Mouse (Mus musculus) kidney, postnatal 0 days (tissue): Measurements from ENCODE around the gene Olfr1378. TPM values are rescaled to one million over a fixed set of nuclear protein-coding genes. Genes with fewer than 3 reads are reported as not detected.

Experiments
- ATAC-seq: fragments of 200-750 bp; cut with Nextera tagmentation; replicated peaks from 2 replicates; pipeline ENCODE4 v1.8.0; 2017; ENCODE audit warnings: low read depth, moderate number of reproducible peaks, moderate TSS enrichment, moderate library complexity; ENCODE audit not compliant: low FRiP score
- DNase-seq: peaks from one replicate; pipeline ENCODE4 v3.0.0-alpha.2; 2016; ENCODE audit warnings: low spot score
- H3K27ac ChIP-seq: fragments of 300-500 bp; sonication (generic); 2 replicates; pipeline ENCODE4 v1.5.1; 2014; ENCODE audit warnings: mild to moderate bottlenecking
- H3K27me3 ChIP-seq: fragments of 300-500 bp; sonication (generic); 2 replicates; pipeline ENCODE4 v1.6.1; 2014; ENCODE audit warnings: low read length, mixed read lengths; ENCODE audit not compliant: insufficient read depth
- H3K36me3 ChIP-seq: fragments of 300-500 bp; sonication (generic); 2 replicates; pipeline ENCODE4 v1.6.1; 2014; ENCODE audit warnings: low read length, mixed read lengths; ENCODE audit not compliant: insufficient read depth
- H3K4me1 ChIP-seq: fragments of 300-500 bp; sonication (generic); replicated peaks from 2 replicates; pipeline ENCODE4 v1.6.1; 2014; ENCODE audit warnings: antibody characterized with exemption, low read length, mixed read lengths; ENCODE audit not compliant: insufficient read depth
- H3K4me2 ChIP-seq: fragments of 300-500 bp; sonication (generic); 2 replicates; pipeline ENCODE4 v1.6.1; 2014; ENCODE audit warnings: mild to moderate bottlenecking, low read length, moderate library complexity, mixed read lengths
- H3K4me3 ChIP-seq: fragments of 300-500 bp; sonication (generic); replicated peaks from 2 replicates; pipeline ENCODE4 v1.5.1; 2014; ENCODE audit warnings: low read depth, low read length
- H3K9ac ChIP-seq: fragments of 300-500 bp; sonication (generic); 2 replicates; pipeline ENCODE4 v1.6.1; 2014; ENCODE audit warnings: low read depth, low read length
- H3K9me3 ChIP-seq: fragments of 300-500 bp; sonication (generic); replicated peaks from 2 replicates; pipeline ENCODE4 v1.6.1; 2016; ENCODE audit warnings: low read length, inconsistent platforms, mixed read lengths
- CTCF ChIP-seq: IDR thresholded peaks from 2 replicates; pipeline ENCODE4 v1.5.1; 2016; ENCODE audit warnings: antibody characterized with exemption, low read depth, mild to moderate bottlenecking, moderate library complexity
- WGBS: fragments of 180-500 bp; shearing (Covaris S2); extraction: QIAGEN DNeasy Blood & Tissue Kit; methylation state at CpG from one replicate; pipeline ENCODE4 v1.1.7; 2014; 5-methylcytosine and 5-hydroxymethylcytosine counted together
- polyA plus RNA-seq: library from polyadenylated mRNA; unstranded; fragments of >200 nt; fragmentation: Nextera tagmentation; extraction: Ambion mirVana; gene quantifications from 2 replicates; pipeline ENCODE4 v1.2.1, GENCODE M21; 2015

The Olfr1378 gene
- polyA plus RNA-seq, 1 experiment from 2014 or later: not detected

DNA sequence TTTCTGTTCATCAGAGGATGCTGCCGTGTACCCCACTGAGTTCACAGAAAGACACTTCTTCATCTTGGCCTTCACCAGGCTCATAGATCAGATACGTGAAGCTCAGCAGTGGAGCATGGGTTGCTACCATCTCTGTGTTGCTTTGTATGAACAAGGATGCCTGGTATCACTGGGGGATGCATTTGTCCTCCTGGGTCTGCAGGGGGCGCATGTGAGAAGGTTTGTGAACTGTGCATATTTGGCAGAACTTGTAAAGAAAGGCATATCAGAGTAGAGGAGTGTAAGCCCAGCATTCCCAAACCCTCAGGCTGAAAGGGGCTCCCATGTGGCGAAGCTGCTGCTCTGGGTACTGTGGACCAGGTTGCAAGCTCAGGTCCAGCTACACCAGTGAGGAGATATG lies 10.9 kb downstream of the Olfr1378 start:
- TF ChIP-seq CTCF: peak; percentile 32; the same call in 1 of the 2 replicates
- Histone ChIP-seq H3K36me3 (no peaks in the 10 kb centered on the region), H3K27ac (no peak overlapping the region), H3K4me1 (no peaks in the 10 kb centered on the region), H3K9ac (no peak overlapping the region), H3K4me2 (no peak overlapping the region), H3K27me3 (no peaks in the 10 kb centered on the region), H3K4me3 (no peak overlapping the region), H3K9me3 (no peaks in the 10 kb centered on the region)
- DNase-seq (no peak), ATAC-seq (no peak)
- 77% methylated on average over 4 of the region's 4 CpGs for WGBS

DNA sequence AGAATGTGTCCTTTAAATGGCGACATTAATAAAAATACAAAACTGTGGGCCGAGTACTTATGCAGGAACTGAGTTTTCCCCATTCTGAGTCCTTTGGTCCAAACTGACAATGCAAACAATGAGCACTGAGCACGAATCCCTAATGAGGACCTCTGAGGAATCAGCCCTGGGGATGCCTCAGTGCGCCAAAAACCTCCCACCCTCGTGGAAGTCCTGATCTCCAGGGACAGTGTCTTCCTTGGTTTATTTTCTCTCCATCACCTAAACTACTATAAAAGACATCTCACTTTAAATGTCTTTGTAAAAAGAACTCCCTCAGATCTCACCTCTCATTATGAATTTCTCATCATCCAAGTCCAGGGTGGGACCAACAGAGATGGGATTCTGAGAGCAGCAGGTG lies 15.3 kb downstream of the Olfr1378 start, which contains the start of gene Olfr1377:
Olfr1377 (plus strand) TSS at position 301 of the 400 bp plus-strand sequence.
- H3K27ac ChIP-seq: no peak within 1 kb of the TSS
- no peaks in the 10 kb centered on the region for H3K36me3 ChIP-seq
- no peak for DNase-seq
- H3K4me3 ChIP-seq: no peak within 1 kb of the TSS
- 65% methylated on average over 5 of the region's 5 CpGs for WGBS
- H3K4me2 ChIP-seq: no peak within 1 kb of the TSS
- no peak for TF ChIP-seq CTCF
- H3K4me1 ChIP-seq: no peaks in the 10 kb centered on the region
- H3K27me3 ChIP-seq: no peaks in the 10 kb centered on the region
- no peak for ATAC-seq
- no peaks in the 10 kb centered on the region for H3K9me3 ChIP-seq
- no peak within 1 kb of the TSS for H3K9ac ChIP-seq

DNA sequence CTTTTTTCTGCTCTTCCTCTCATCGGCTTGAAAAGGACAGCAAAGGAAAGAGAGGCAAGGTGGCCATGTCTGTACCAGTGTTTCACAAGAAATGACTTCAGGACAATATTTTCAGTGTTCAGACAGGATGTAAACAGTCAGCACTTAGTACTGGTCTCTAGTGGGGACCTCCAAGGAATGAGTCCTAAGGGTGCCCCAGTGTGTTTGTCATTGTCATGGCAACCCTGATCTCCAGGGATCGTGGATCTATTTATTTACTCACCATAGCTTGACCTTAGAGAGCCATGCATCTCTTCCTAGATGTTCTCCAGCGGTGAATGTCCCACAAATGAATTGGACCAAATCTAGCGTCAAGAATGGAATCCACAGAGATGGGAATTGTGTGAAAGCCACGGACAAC lies 37.0 kb downstream of the Olfr1378 start, which contains the start of gene Olfr51:
Olfr51 (plus strand) TSS at position 301 of the 400 bp plus-strand sequence.
- Histone ChIP-seq H3K4me1 (no peaks in the 10 kb centered on the region), H3K27me3 (no peaks in the 10 kb centered on the region), H3K36me3 (no peaks in the 10 kb centered on the region), H3K27ac (no peak within 1 kb of the TSS), H3K9ac (no peak within 1 kb of the TSS), H3K4me3 (no peak within 1 kb of the TSS), H3K4me2 (no peak within 1 kb of the TSS), H3K9me3 (no peaks in the 10 kb centered on the region)
- ATAC-seq (no peak), DNase-seq (no peak)
- no peak for TF ChIP-seq CTCF
- WGBS: 83% methylated on average over 5 of the region's 5 CpGs

DNA sequence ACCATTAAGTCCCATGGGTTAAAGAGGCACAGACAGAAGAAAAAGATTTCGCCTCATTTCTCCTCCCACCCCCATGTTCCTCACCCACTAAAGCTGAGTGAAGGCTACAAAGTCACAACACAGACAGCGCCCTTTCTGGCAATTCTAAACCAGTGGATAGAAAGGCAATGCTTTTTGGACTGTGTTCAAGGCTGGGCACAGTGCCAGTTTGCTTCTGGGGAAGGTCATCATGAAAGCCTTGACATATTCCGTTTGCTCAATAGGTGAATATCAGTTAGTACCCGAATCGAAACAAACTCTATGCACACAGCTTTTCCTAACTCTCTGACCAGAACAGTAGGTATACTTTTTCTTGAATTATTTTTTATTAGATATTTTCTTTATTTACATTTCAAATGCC lies 45.5 kb downstream of the Olfr1378 start:
- Histone ChIP-seq H3K36me3 (no peaks in the 10 kb centered on the region), H3K4me2 (no peak overlapping the region), H3K9me3 (no peaks in the 10 kb centered on the region), H3K27me3 (no peaks in the 10 kb centered on the region), H3K9ac (no peak overlapping the region), H3K27ac (no peak overlapping the region), H3K4me1 (no peaks in the 10 kb centered on the region), H3K4me3 (no peak overlapping the region)
- 64% methylated on average over 5 of the region's 5 CpGs for WGBS
- no peak for TF ChIP-seq CTCF
- ATAC-seq (no peak), DNase-seq (no peak)

DNA sequence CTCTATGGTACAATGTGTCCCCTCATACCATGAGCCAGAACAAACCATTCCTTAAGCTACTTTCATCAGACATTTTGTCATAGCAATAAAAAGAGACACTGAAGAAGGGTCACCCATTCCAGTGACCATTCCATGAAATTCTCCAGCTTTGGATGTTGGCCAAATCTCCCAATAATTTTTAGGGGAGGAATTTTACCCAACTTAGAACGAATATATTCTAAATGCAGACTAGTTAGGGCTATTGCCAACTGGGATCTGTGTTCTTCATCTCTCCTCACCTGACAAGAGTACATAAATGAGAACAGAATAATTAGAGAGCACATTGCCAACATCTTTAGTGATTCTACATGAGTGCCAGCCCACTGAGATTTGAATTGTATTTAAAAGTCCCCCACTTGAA lies 47.6 kb downstream of the Olfr1378 start, which contains the start of gene Olfr54:
Olfr54 (plus strand) TSS at position 301 of the 400 bp plus-strand sequence.
- H3K27ac ChIP-seq: no peak within 1 kb of the TSS
- no peak for TF ChIP-seq CTCF
- no peak for DNase-seq
- no peak within 1 kb of the TSS for H3K4me3 ChIP-seq
- ATAC-seq: no peak
- no peaks in the 10 kb centered on the region for H3K4me1 ChIP-seq
- H3K27me3 ChIP-seq: no peaks in the 10 kb centered on the region
- H3K9ac ChIP-seq: no peak within 1 kb of the TSS
- no peak within 1 kb of the TSS for H3K4me2 ChIP-seq
- H3K9me3 ChIP-seq: no peaks in the 10 kb centered on the region
- WGBS: 67% methylated on average over 1 of the region's 1 CpGs
- H3K36me3 ChIP-seq: no peaks in the 10 kb centered on the region

DNA sequence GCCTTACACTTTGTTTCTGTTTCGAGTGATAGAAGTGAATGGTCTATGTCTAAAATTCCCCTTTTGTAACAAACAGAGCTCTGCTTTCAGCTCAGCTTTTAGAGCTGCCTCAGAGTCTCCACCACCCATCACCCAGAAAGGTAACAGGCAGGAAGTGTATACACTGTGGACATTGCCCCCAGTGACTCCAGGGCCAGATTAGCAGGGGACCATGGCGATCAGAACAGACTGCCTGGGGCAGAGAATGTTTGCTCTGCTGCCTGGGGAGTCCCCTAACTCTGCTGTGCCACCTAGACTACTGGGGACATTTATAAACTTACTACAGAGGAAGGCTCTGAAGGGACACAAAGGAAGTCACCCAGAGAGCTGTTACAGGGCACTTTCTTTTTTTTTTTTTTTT lies 50.0 kb downstream of the Olfr1378 start:
- H3K4me1 ChIP-seq: no peaks in the 10 kb centered on the region
- no peak overlapping the region for H3K4me3 ChIP-seq
- no peaks in the 10 kb centered on the region for H3K9me3 ChIP-seq
- ATAC-seq: no peak
- WGBS: 50% methylated on average over 2 of the region's 2 CpGs
- no peak overlapping the region for H3K9ac ChIP-seq
- TF ChIP-seq CTCF: no peak
- H3K4me2 ChIP-seq: no peak overlapping the region
- no peak for DNase-seq
- no peaks in the 10 kb centered on the region for H3K36me3 ChIP-seq
- H3K27me3 ChIP-seq: no peaks in the 10 kb centered on the region
- H3K27ac ChIP-seq: no peak overlapping the region

Other genes with a start within 250 kb of the Olfr1378 start
- 12.8 and 13.1 TPM in 2 replicates for gene Zfp354c, start 138.8 kb upstream of the Olfr1378 start, polyA plus RNA-seq
- gene Zfp879, start 125.0 kb upstream of the Olfr1378 start, polyA plus RNA-seq: 0.70 and 0.82 TPM in 2 replicates
- not detected in 2 replicates for gene Grm6, start 115.8 kb upstream of the Olfr1378 start, polyA plus RNA-seq
- 5.8 and 7.4 TPM in 2 replicates for gene Zfp454, start 78.9 kb upstream of the Olfr1378 start, polyA plus RNA-seq
- gene Zfp2, start 50.4 kb upstream of the Olfr1378 start, polyA plus RNA-seq: 10.8 and 10.9 TPM in 2 replicates
- gene Zfp354b, start 34.9 kb upstream of the Olfr1378 start, polyA plus RNA-seq: 1.6 and 1.7 TPM in 2 replicates
- not detected in 2 replicates for gene 4933414I15Rik, start 22.8 kb upstream of the Olfr1378 start, polyA plus RNA-seq
- not detected in 2 replicates for gene Prop1, start 12.8 kb upstream of the Olfr1378 start, polyA plus RNA-seq
- gene Olfr1377, start 15.4 kb downstream of the Olfr1378 start, polyA plus RNA-seq: not detected in 2 replicates
- not detected in 2 replicates for gene Olfr51, start 37.1 kb downstream of the Olfr1378 start, polyA plus RNA-seq
- not detected in 2 replicates for gene Olfr54, start 47.7 kb downstream of the Olfr1378 start, polyA plus RNA-seq
- not detected in 2 replicates for gene Olfr1375, start 81.6 kb downstream of the Olfr1378 start, polyA plus RNA-seq
- gene Zfp354a, start 92.7 kb downstream of the Olfr1378 start, polyA plus RNA-seq: 9.2 and 10.9 TPM in 2 replicates